Mouse (Mus musculus) kidney, postnatal 0 days (tissue): ENCODE data around the gene Lcorl. TPM values are rescaled to one million over a fixed set of nuclear protein-coding genes. Genes with fewer than 3 reads are reported as not detected.

ENCODE experiments used
- ATAC-seq: fragments of 200-750 bp; cut with Nextera tagmentation; replicated peaks from 2 replicates; pipeline ENCODE4 v1.8.0; 2017; ENCODE audit warnings: low read depth, moderate number of reproducible peaks, moderate TSS enrichment, moderate library complexity; ENCODE audit not compliant: low FRiP score
- DNase-seq: peaks from one replicate; pipeline ENCODE4 v3.0.0-alpha.2; 2016; ENCODE audit warnings: low spot score
- H3K27ac ChIP-seq: fragments of 300-500 bp; sonication (generic); 2 replicates; pipeline ENCODE4 v1.5.1; 2014; ENCODE audit warnings: mild to moderate bottlenecking
- H3K27me3 ChIP-seq: fragments of 300-500 bp; sonication (generic); 2 replicates; pipeline ENCODE4 v1.6.1; 2014; ENCODE audit warnings: low read length, mixed read lengths; ENCODE audit not compliant: insufficient read depth
- H3K36me3 ChIP-seq: fragments of 300-500 bp; sonication (generic); 2 replicates; pipeline ENCODE4 v1.6.1; 2014; ENCODE audit warnings: low read length, mixed read lengths; ENCODE audit not compliant: insufficient read depth
- H3K4me1 ChIP-seq: fragments of 300-500 bp; sonication (generic); replicated peaks from 2 replicates; pipeline ENCODE4 v1.6.1; 2014; ENCODE audit warnings: antibody characterized with exemption, low read length, mixed read lengths; ENCODE audit not compliant: insufficient read depth
- H3K4me2 ChIP-seq: fragments of 300-500 bp; sonication (generic); 2 replicates; pipeline ENCODE4 v1.6.1; 2014; ENCODE audit warnings: mild to moderate bottlenecking, low read length, moderate library complexity, mixed read lengths
- H3K4me3 ChIP-seq: fragments of 300-500 bp; sonication (generic); replicated peaks from 2 replicates; pipeline ENCODE4 v1.5.1; 2014; ENCODE audit warnings: low read depth, low read length
- H3K9ac ChIP-seq: fragments of 300-500 bp; sonication (generic); 2 replicates; pipeline ENCODE4 v1.6.1; 2014; ENCODE audit warnings: low read depth, low read length
- H3K9me3 ChIP-seq: fragments of 300-500 bp; sonication (generic); replicated peaks from 2 replicates; pipeline ENCODE4 v1.6.1; 2016; ENCODE audit warnings: low read length, inconsistent platforms, mixed read lengths
- CTCF ChIP-seq: IDR thresholded peaks from 2 replicates; pipeline ENCODE4 v1.5.1; 2016; ENCODE audit warnings: antibody characterized with exemption, low read depth, mild to moderate bottlenecking, moderate library complexity
- WGBS: fragments of 180-500 bp; shearing (Covaris S2); extraction: QIAGEN DNeasy Blood & Tissue Kit; methylation state at CpG from one replicate; pipeline ENCODE4 v1.1.7; 2014; 5-methylcytosine and 5-hydroxymethylcytosine counted together
- polyA plus RNA-seq: library from polyadenylated mRNA; unstranded; fragments of >200 nt; fragmentation: Nextera tagmentation; extraction: Ambion mirVana; gene quantifications from 2 replicates; pipeline ENCODE4 v1.2.1, GENCODE M21; 2015

The Lcorl gene
- polyA plus RNA-seq, 1 experiment from 2014 or later: 23.1 TPM

DNA sequence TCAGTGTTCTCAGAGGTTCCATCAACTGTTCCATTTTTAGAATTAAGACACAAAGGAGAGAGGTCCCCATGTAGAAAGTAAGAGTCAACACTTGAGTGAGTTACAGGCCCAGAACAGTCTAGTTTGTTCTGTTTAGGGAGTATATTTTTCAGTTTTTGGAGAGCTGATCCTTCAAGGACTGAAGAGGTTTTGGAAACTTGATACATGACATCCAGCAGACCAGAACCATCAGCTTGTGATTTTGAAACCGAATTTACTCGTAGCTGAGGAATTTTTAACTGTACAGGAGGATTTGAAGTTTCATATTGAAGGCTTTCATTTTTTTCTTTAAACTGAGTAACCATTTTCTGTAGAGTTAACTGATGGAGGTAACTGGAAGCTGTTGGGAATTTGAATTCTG, 123.7 kb downstream of the Lcorl start:
- Histone ChIP-seq H3K9me3 (no peaks in the 10 kb centered on the region), H3K27me3 (no peaks in the 10 kb centered on the region), H3K27ac (no peak overlapping the region), H3K4me3 (no peak overlapping the region), H3K4me1 (no peaks in the 10 kb centered on the region), H3K36me3 (0 out of 2 replicates have a peak, but pooled peaks cover 3% of the 10 kb centered on the region), H3K9ac (no peak overlapping the region), H3K4me2 (no peak overlapping the region)
- ATAC-seq: no peak
- TF ChIP-seq CTCF: no peak
- peak; percentile 11 for DNase-seq
- 39% methylated on average over 2 of the region's 2 CpGs for WGBS

DNA sequence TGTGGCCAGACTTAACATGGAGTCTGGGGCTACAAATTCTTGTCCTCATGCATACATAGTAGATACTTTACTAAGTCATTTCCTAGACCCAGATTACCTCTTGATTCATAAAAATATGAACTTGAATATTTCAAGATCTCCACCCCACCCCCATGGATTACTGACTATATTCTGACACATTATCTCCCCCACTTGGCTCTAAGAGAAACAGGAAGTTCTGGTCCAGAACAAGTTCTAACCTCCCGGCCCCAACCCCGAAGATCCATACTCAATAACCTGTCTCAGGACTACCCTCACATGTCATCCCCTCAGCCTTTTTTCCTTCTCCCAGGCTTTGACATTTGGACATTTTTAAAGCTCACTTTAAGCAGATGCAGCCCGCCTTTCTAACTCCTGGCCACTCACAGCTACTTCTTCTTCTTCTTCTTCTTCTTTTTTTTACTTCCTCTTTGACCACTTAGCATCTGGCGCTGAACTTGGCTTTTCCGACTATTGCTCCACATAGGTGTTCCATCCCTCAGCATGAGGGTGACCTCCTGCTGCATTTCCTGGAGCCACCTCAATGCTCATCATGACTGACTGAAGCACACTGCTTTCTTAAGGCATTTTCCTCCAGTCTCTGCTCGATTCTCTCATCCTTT, 138.4 kb downstream of the Lcorl start:
- no peak for TF ChIP-seq CTCF
- H3K9me3 ChIP-seq: no peaks in the 10 kb centered on the region
- H3K9ac ChIP-seq: no peak overlapping the region
- no peak overlapping the region for H3K27ac ChIP-seq
- no peaks in the 10 kb centered on the region for H3K36me3 ChIP-seq
- DNase-seq (no peak), ATAC-seq (no peak)
- H3K4me1 ChIP-seq: no peaks in the 10 kb centered on the region
- no peak overlapping the region for H3K4me2 ChIP-seq
- WGBS: 89% methylated on average over 6 of the region's 6 CpGs
- no peak overlapping the region for H3K4me3 ChIP-seq
- no peaks in the 10 kb centered on the region for H3K27me3 ChIP-seq

DNA sequence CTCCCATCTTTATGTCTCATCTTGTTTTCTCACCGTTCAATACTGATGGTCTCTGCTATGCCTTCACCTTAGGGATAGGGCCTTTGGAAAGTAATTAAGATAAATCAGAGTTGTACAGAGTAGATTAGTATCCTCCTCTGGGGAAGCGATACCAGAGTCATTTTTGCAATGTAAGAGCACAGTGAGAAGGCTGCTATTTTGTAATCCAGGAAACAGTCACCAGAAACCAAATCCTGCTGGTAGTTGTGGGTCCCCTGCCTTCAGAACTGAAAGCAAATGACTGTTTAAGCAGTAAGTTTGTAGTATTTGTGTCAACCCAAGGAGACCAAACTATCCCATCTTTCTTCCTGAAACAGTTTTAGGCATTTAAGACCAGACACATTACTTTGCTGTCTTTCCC, 147.8 kb downstream of the Lcorl start:
- TF ChIP-seq CTCF: no peak
- H3K4me3 ChIP-seq: no peak overlapping the region
- ATAC-seq (no peak), DNase-seq (no peak)
- H3K27ac ChIP-seq: no peak overlapping the region
- H3K9me3 ChIP-seq: no peaks in the 10 kb centered on the region
- H3K27me3 ChIP-seq: no peaks in the 10 kb centered on the region
- H3K36me3 ChIP-seq: 0 out of 2 replicates have a peak, but pooled peaks cover 7% of the 10 kb centered on the region
- H3K4me2 ChIP-seq: no peak overlapping the region
- no peaks in the 10 kb centered on the region for H3K4me1 ChIP-seq
- no peak overlapping the region for H3K9ac ChIP-seq
- 86% methylated on average over 2 of the region's 2 CpGs for WGBS

DNA sequence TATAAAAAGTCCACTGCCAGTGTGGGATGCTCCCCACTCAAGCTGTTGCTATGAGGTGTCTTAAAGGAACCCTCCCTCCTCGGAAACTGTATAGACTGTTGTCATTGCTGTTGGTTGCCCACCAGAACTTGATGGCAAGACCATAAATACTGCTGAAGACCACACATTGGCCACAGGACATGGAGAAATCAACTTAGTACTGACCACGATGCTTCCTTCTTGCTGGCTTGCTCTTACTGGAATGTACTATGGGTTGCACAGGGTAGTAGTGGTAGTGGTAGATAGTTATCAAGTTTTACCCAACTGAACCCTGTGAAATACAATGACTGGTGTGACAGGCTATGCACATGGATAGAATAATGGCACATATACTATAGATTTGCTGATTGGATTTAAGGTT, 150.6 kb downstream of the Lcorl start:
- WGBS: 93% methylated on average over 2 of the region's 2 CpGs
- no peak for ATAC-seq

DNA sequence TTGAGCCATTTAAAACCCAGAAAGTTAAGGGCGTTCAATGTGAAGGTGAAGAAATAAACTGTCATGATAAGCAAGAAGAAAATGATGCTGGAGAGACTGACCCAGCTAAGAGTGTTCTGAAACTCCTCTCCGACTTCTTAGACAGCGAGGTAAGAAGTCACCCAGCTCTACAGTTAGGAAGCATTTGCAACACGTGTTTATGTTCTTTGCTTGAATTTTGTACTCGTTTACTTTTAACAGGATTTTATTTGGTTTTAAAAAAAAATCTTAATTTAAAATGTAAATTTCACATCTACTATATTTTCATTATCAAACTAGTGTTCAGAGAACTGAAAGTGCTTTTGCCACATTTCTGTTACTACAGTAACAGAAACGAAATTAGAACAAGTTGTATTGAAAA, 165.7 kb downstream of the Lcorl start:
- Histone ChIP-seq H3K9ac (no peak overlapping the region), H3K9me3 (no peaks in the 10 kb centered on the region), H3K36me3 (no peaks in the 10 kb centered on the region), H3K4me1 (no peaks in the 10 kb centered on the region), H3K27ac (no peak overlapping the region), H3K27me3 (no peaks in the 10 kb centered on the region), H3K4me2 (no peak overlapping the region), H3K4me3 (no peak overlapping the region)
- no peak for ATAC-seq
- 87% methylated on average over 6 of the region's 6 CpGs for WGBS
- no peak for TF ChIP-seq CTCF
- DNase-seq: no peak

More for the DNA sequence above, 150.6 kb downstream of the Lcorl start:
- H3K27ac ChIP-seq: no peak overlapping the region
- H3K4me2 ChIP-seq: no peak overlapping the region
- H3K4me1 ChIP-seq: no peaks in the 10 kb centered on the region
- H3K4me3 ChIP-seq: no peak overlapping the region
- H3K9me3 ChIP-seq: no peaks in the 10 kb centered on the region
- TF ChIP-seq CTCF: no peak
- 0 out of 2 replicates have a peak, but pooled peaks cover 7% of the 10 kb centered on the region for H3K36me3 ChIP-seq
- H3K27me3 ChIP-seq: no peaks in the 10 kb centered on the region
- H3K9ac ChIP-seq: no peak overlapping the region
- DNase-seq: no peak

DNA sequence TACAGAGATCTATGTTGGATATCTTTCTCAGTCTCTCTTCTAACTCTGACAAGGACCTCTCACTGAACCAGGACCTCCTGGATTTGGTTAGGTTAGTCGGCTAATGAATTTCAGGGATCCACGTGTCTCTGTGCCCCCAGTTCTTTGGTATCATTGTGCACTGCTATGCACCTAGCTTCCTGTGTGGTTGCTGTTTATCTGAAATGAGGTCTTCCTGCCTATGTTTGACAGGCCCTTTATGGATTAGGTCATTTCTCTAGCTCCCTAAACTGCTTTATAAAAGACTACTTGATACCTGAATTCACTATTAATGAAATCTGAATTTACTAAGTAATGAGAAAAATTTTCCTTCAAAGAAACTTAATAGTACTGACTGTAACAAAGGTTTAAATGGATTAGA, 166.6 kb downstream of the Lcorl start:
- ATAC-seq (no peak), DNase-seq (no peak)
- Histone ChIP-seq H3K36me3 (no peaks in the 10 kb centered on the region), H3K4me1 (no peaks in the 10 kb centered on the region), H3K9ac (no peak overlapping the region), H3K4me3 (no peak overlapping the region), H3K9me3 (no peaks in the 10 kb centered on the region), H3K4me2 (no peak overlapping the region), H3K27me3 (no peaks in the 10 kb centered on the region), H3K27ac (no peak overlapping the region)
- WGBS: 81% methylated on average over 2 of the region's 2 CpGs
- no peak for TF ChIP-seq CTCF

DNA sequence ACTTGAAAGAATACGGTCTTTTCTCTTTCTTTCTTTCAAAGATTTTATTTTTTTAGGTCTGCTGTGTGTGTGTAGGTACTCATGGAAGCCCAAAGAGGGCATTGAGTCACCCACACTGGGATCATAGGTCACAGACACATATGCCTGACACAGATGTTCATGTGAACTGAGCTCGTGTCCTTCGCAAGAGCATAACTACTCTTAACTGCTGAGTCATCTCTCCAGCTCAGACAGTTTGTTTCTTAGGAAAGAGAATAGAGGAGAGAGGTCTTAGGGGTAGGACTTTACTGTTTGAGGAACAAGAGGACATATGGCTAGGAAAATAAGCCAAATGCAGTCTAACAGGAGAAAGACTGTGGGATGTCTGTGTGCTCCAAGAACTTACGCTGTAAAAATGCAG, 168.3 kb downstream of the Lcorl start:
- no peaks in the 10 kb centered on the region for H3K4me1 ChIP-seq
- no peaks in the 10 kb centered on the region for H3K9me3 ChIP-seq
- H3K27me3 ChIP-seq: no peaks in the 10 kb centered on the region
- no peak overlapping the region for H3K4me2 ChIP-seq
- H3K27ac ChIP-seq: no peak overlapping the region
- DNase-seq (no peak), ATAC-seq (no peak)
- no peak overlapping the region for H3K4me3 ChIP-seq
- TF ChIP-seq CTCF: no peak
- 83% methylated on average over 4 of the region's 4 CpGs for WGBS
- no peak overlapping the region for H3K9ac ChIP-seq
- no peaks in the 10 kb centered on the region for H3K36me3 ChIP-seq
